Mouse (Mus musculus): ENCODE measurements at regions not wholly inside any gene's neighbourhood (a gene's known extent, or its start where the extent isn't known, plus 50 kb on each side); places are given as distances from the start of the nearest gene placed in this dataset.
"Not testable (repeated sequence)": the region's sequence is repeated elsewhere in the genome, so short reads cannot be mapped to it uniquely, and the experiment has no call there.

DNA sequence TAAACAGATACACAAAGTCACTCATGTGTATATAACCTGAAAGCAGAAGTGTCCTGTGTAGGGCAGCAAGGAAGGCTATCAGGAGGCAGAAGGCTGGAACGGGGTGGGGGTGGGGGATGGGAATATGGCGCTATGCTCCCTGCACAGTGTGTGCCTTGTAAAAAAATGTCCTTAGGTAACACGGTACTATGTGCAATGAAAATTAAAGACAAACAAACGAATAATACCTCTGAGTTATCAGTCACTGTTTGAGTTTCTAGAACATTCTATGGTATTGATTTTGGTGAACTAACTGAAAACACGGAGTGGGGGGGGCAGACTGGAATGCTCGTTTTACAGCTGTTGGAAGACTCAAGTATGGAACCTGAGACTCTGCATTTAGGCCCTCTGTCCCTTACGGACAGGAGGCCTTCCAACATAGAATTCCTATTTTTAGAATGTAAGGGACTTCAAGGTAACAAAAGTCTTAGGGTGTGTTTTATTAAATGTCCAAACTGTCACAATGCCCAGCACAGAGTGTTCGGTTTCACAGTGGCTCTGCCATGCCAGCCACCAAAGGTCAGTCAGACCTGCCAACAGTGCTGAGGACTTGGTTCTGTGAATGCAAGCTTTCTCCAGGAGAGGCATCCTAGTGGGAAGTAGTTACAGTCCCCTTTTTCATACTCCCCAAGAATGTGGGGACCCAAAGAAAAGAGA is 240.6 kb downstream of the Ano6 start:
- no peak for DNase-seq (ENCODE audit: extremely low spot score in 1 of 2, low spot score in 2 of 2)
- intact Hi-C loops (cut with DNase I), result no loop called here

GRCm38 (mm10) chr15:96035273-96035672 is 244.6 kb downstream of the Ano6 start:
- intact Hi-C loops (cut with DNase I), result no loop called here

GRCm38 (mm10) chr15:96045561-96045960 is 241.8 kb upstream of the Arid2 start:
- intact Hi-C loops (cut with DNase I), result no loop called here
- no peak for DNase-seq (ENCODE audit: extremely low spot score in 1 of 2, low spot score in 2 of 2)

More at GRCm38 (mm10) chr15:96035273-96035672, 244.6 kb downstream of the Ano6 start:
- no peak for DNase-seq (ENCODE audit: extremely low spot score in 1 of 2, low spot score in 2 of 2)

DNA sequence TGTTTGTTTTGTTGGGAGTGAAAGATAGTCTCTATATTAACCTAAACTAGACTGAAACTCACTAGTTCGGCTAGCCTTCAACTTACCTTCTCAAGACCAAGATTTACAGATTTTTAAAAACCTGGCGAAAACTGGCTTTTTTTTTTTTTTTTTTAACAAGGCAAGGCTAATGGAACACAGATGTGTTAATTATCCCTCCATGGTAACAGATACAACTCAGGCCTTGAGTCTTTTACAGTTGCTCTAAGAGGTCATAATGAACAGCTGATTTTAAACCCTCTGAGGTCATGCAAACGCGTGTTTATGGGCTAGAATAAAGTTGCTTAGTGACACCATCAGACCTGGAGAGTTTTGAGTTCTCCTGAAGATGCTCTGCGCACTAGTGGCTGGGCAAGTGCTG is 240.7 kb upstream of the Arid2 start:
- no peak for DNase-seq (ENCODE audit: extremely low spot score in 1 of 2, low spot score in 2 of 2)
- intact Hi-C loops (cut with DNase I), result no loop called here

GRCm38 (mm10) chr15:96050416-96050815 is 236.9 kb upstream of the Arid2 start:
- intact Hi-C loops (cut with DNase I), result no loop called here
- no peak for DNase-seq (ENCODE audit: extremely low spot score in 1 of 2, low spot score in 2 of 2)

DNA sequence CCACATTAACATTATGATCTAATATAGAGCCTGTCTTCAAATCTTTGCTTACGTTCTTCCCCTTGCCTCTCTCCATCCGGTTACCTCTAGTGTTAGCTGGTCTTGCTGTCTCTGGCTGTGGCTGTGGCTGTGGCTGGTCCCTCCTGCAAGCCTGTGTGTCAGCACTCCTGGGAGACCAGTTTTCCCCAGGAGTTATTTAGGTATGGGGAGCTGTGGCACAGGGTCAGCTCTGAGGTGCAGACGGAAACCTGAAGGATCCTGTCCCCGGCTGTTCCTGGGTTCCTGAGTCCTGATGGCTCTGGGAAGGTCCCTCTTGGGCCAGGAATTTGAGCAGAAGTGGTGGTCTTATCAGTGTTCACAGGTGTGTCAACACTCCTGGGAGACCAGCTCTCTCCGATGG is 234.7 kb upstream of the Arid2 start:
- intact Hi-C loops (cut with DNase I), result no loop called here
- DNase-seq (ENCODE audit: extremely low spot score in 1 of 2, low spot score in 2 of 2), result no peak

GRCm38 (mm10) chr15:96055361-96055760 is 232.0 kb upstream of the Arid2 start:
- no peak for DNase-seq (ENCODE audit: extremely low spot score in 1 of 2, low spot score in 2 of 2)
- intact Hi-C loops (cut with DNase I), result no loop called here

DNA sequence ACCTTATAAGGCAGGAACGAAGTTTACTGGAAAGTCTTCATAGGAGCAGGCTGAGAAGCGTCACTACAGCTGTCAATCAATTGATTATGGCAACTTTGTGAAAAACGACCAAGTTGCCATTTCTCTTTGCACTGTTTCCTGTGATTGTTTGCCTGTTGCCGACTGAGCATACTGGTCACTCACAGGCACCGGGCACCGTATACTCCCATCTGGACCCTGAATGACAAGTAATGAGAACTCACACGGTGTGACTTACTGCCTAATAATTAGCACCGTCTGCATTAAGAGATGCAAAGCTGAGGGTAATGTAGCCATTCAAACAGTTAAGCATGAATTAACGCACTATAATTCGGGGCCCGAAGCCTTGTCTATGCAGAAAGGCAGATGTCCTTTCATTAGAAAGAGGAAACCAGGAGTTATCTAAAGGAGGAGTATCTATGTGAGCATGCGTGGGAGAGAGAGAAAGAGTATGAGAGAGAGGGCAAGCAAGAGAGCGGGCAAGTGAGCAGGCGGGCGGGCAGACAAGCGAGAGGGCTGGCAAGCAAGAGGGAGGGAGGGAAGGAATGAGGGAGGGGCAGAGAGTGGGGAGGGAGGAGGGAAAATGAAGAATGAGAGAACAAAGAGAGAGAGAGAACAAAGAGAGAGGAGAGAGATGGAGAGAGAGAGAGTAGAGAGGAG is 231.4 kb upstream of the Arid2 start:
- no peak for DNase-seq (ENCODE audit: extremely low spot score in 1 of 2, low spot score in 2 of 2)
- intact Hi-C loops (cut with DNase I), result no loop called here

GRCm38 (mm10) chr15:96059623-96060022 is 227.7 kb upstream of the Arid2 start:
- no peak for DNase-seq (ENCODE audit: extremely low spot score in 1 of 2, low spot score in 2 of 2)
- intact Hi-C loops (cut with DNase I), result no loop called here

DNA sequence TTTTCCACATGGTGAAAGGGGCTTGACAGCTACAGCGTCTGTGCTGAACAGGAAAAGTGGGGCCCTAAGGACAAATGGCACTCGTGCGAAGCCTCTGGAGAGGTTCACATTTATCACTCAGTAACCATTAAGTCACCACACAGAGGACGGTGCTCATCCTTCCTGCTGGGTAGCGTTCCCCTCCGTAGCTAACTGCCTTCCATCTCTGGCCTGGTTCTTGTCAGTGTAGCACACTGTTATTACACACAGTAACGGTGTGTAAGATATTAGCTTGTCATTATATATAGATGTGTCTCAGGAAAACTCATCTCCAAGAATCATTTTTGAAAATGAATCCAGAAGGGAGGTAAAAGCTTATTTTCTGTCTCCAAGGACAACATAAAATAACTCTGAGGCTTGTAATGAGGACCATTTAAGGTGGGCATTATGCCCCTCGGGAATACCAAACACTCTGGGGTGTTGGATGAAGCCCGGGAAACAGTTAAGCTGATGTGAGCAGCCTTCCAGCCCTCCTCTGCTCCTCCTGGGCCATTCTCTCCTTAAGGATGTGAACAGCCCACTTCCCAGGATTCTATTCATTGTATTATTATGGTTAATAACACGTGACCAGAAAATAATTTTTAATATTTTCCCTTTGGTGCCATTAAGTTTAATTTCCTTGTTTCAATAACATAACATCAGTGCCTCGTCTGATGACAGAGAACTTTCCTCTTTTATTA is 222.7 kb upstream of the Arid2 start:
- intact Hi-C loops (cut with DNase I), result no loop called here
- DNase-seq (ENCODE audit: extremely low spot score in 1 of 2, low spot score in 2 of 2), result no peak

DNA sequence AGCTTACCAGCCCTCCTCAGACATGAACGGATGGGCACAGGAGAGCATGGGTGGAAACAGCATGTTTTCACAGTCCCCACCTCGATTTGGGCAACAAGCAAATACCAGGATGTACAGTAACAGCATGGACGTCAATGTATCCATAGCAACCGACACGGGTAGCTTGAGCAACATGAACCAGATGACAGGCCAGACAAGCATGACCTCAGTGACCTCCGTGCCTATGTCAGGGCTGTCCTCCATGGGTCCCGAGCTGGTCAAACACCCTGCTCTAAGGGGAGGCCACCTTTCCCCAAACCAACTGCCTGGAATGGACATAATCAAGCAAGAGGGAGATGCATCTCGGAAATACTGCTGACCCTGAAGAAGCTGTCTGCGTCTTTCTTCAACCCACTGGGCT is 211.7 kb upstream of the Arid2 start:
- no peak for DNase-seq (ENCODE audit: extremely low spot score in 1 of 2, low spot score in 2 of 2)
- intact Hi-C loops (cut with DNase I), result no loop called here

DNA sequence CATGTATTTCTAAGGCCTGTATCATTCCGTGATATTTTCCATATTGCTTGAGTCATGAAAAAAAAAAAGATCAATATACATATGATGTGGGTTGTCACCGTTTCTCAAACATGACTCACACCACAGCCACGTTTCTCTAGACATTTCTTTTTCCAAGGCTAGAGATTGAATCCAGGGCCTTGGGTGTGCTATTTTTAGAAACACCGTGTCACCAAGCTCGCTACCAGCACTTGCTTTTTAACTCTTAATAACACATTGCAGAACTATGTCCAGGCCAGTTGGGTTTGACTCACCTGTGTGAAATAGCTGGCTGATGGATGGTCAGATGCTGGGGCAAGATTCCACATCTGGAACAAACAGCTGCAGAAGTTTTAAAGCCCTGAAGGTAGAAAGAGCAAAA is 209.6 kb upstream of the Arid2 start:
- DNase-seq (ENCODE audit: extremely low spot score in 1 of 2, low spot score in 2 of 2), result no peak
- intact Hi-C loops (cut with DNase I), result no loop called here

DNA sequence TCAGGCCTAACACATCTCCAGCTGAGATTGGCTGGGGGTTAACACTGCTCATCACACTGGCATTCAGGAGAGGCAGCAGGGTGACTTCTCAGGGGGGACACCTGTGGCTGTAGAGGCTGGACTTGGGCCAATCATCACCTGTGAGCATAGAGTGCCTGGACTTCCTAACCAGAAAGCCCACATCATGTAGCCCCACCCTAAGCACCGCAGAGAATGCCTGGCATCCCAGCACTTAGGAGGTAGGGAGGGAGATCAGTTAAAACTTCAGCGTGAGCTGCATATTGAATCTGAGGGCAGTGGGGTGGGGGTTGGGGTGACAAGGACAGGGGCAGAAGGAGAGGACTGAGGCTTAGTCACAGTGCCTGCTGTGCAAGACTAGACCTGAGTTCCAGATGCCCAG is 208.7 kb upstream of the Arid2 start:
- no peak for DNase-seq (ENCODE audit: extremely low spot score in 1 of 2, low spot score in 2 of 2)
- intact Hi-C loops (cut with DNase I), result no loop called here

GRCm38 (mm10) chr15:96089676-96090075 is 197.6 kb upstream of the Arid2 start:
- intact Hi-C loops (cut with DNase I), result no loop called here
- no peak for DNase-seq (ENCODE audit: extremely low spot score in 1 of 2, low spot score in 2 of 2)

- intact Hi-C loops (cut with DNase I), result no loop called here
- no peak for DNase-seq (ENCODE audit: extremely low spot score in 1 of 2, low spot score in 2 of 2)
These were observed 190.9 kb upstream of the Arid2 start for GRCm38 (mm10) chr15:96096438-96096837.

GRCm38 (mm10) chr15:96098821-96099220 is 188.5 kb upstream of the Arid2 start:
- intact Hi-C loops (cut with DNase I), result no loop called here
- DNase-seq (ENCODE audit: extremely low spot score in 1 of 2, low spot score in 2 of 2), result no peak

DNA sequence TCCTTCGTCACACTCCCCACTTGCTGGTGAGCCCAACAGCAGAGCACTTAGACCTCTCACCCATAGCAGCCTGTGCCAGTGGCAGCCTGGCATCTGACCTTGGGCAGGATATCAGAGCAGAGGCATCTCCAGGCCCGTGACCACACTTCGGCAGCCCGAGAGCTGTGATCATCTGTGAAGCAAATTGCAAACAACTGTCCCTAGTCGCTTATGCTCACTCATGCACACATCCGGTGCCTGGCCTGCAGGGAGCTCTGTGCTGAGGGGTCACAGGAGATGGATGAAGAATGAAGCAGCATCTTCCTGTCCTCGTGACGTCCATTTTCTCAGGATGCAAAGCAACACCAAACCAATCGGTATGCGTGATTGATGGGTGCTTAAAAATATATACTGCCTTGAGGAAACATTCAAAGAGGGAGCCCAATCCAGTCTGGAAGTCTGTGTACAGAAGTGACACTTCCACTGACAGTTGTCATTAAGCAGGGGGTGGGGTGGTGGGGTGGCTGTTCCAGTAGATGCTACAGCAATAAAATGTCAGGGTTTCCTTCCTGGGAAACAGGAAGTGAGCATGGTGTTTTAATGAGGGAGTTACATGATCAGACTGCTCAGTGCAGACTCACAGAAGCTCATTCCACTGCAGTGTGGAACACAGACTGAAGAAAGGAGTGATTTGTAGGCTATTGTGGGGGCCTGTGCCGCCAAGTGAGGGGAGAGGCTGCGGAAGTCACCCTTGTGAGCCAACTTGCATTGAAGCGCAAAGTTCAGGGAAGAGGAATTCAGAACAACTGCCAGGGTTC is 187.3 kb upstream of the Arid2 start:
- intact Hi-C loops (cut with DNase I); DNase-seq (ENCODE audit: extremely low spot score in 1 of 2, low spot score in 2 of 2): not testable (repeated sequence)

- DNase-seq (ENCODE audit: extremely low spot score in 1 of 2, low spot score in 2 of 2), result peak in 1 of 2 experiments; percentile 38
- intact Hi-C loops (cut with DNase I), result no loop called here
These were observed 183.6 kb upstream of the Arid2 start for GRCm38 (mm10) chr15:96103737-96104136.

- DNase-seq (ENCODE audit: extremely low spot score in 1 of 2, low spot score in 2 of 2), result no peak
- intact Hi-C loops (cut with DNase I), result no loop called here
These were observed 179.8 kb upstream of the Arid2 start for GRCm38 (mm10) chr15:96107503-96107902.
